8 mouse cellular contexts compared by ENCODE assay signal in genomic region chr2:103690425-103690824, GRCm38 (mm10).
A peak's percentile ranks its signal among the peaks of the same experiment; 100 is the strongest.
DNase-seq lines count a peak whose midpoint lies in the region; ATAC-seq and TF ChIP-seq lines count a peak whose summit lies in the region.

No protein-coding gene starts in this region.

- no peaks in the 10 kb centered on the region for H3K9me3 ChIP-seq in midbrain, postnatal 0 days (ENCODE audit: low read length)

- no peaks in the 10 kb centered on the region; the same call in 1 of the 2 replicates for H3K36me3 ChIP-seq in heart, adult 2 months (ENCODE audit: control insufficient read depth, insufficient read depth, low read length)
- no peaks in the 10 kb centered on the region for H3K36me3 ChIP-seq in midbrain, postnatal 0 days (ENCODE audit: insufficient read depth, low read length)

- no peak overlapping the region for H3K27ac ChIP-seq in cerebellum, adult 2 months (ENCODE audit: insufficient read depth, low read length)
- H3K27ac ChIP-seq in heart, adult 2 months: no peak overlapping the region
- no peak overlapping the region for H3K27ac ChIP-seq in midbrain, postnatal 0 days (ENCODE audit: low read depth, low read length)

- no peak overlapping the region for H3K4me2 ChIP-seq in midbrain, postnatal 0 days (ENCODE audit: low read depth, low read length, poor library complexity, severe bottlenecking)

- peak; percentile 17 for DNase-seq in embryo, embryonic 9.5 days (ENCODE audit: extremely low spot score)
- no peak for DNase-seq in embryo, embryonic 11 days
- DNase-seq in cerebellum, adult 2 months: peak; percentile 48 to 66
- peak; percentile 45 to 78 for DNase-seq in heart, adult 2 months
- DNase-seq in layer of hippocampus, adult 9-11 months: peak; percentile 58
- peak; percentile 92 for DNase-seq in midbrain, postnatal 0 days (ENCODE audit: low spot score)
- no peak for DNase-seq in adrenal gland, postnatal 10 days
- DNase-seq in urinary bladder, postnatal 10 days (ENCODE audit: low spot score): no peak

- ATAC-seq in midbrain, postnatal 0 days (ENCODE audit: low FRiP score): peak; percentile 81

- TF ChIP-seq EP300 in heart, adult 2 months (IDR thresholded peaks at IDR 0.05; ENCODE audit: insufficient read depth, low read depth, low read length): no peak

- intact Hi-C loops in heart, adult 2 months (cut with DNase I): no loop called here

- no peak for TF ChIP-seq CTCF in cerebellum, adult 2 months (IDR thresholded peaks at IDR 0.05; ENCODE audit: borderline replicate concordance, insufficient read depth, low read depth, low read length)
- no peak for TF ChIP-seq CTCF in heart, adult 2 months (IDR thresholded peaks at IDR 0.05)
- no peak for TF ChIP-seq CTCF in midbrain, postnatal 0 days (IDR thresholded peaks at IDR 0.05)

- no peak overlapping the region for H3K4me3 ChIP-seq in cerebellum, adult 2 months (replicated peaks; ENCODE audit: insufficient read depth, low read depth, low read length)
- H3K4me3 ChIP-seq in heart, adult 2 months: no peak overlapping the region
- H3K4me3 ChIP-seq in midbrain, postnatal 0 days (ENCODE audit: low read depth, low read length): no peak overlapping the region

- no peak for TF ChIP-seq POLR2A in cerebellum, adult 2 months (IDR thresholded peaks at IDR 0.05; ENCODE audit: borderline replicate concordance, insufficient read depth, low read length)
- TF ChIP-seq POLR2A in heart, adult 2 months (IDR thresholded peaks at IDR 0.05; ENCODE audit: insufficient read depth, low read depth, low read length): no peak

- no peaks in the 10 kb centered on the region; the same call in 1 of the 2 replicates for H3K79me2 ChIP-seq in heart, adult 2 months (replicated peaks; ENCODE audit: control insufficient read depth, insufficient read depth, low read length)

- peaks cover 17% of the 10 kb centered on the region for H3K4me1 ChIP-seq in cerebellum, adult 2 months (ENCODE audit: control insufficient read depth, insufficient read depth, low read length)
- H3K4me1 ChIP-seq in heart, adult 2 months (ENCODE audit: control insufficient read depth, insufficient read depth, low read length): peaks cover 2% of the 10 kb centered on the region; the same call in 1 of the 2 replicates
- H3K4me1 ChIP-seq in midbrain, postnatal 0 days (ENCODE audit: insufficient read depth, low read length): peaks cover 4% of the 10 kb centered on the region; the same call in 1 of the 2 replicates

- WGBS in cerebellum, adult 2 months: 12% methylated on average over 6 of the region's 6 CpGs
- 23% methylated on average over 6 of the region's 6 CpGs for WGBS in heart, adult 2 months
- 21% methylated on average over 6 of the region's 6 CpGs for WGBS in midbrain, postnatal 0 days

- no peaks in the 10 kb centered on the region for H3K27me3 ChIP-seq in cerebellum, adult 2 months (ENCODE audit: control insufficient read depth, insufficient read depth, low read length)
- no peaks in the 10 kb centered on the region for H3K27me3 ChIP-seq in heart, adult 2 months (ENCODE audit: control insufficient read depth, insufficient read depth, low read length)
- H3K27me3 ChIP-seq in midbrain, postnatal 0 days (ENCODE audit: insufficient read depth, low read length): no peaks in the 10 kb centered on the region

- no peak overlapping the region for H3K9ac ChIP-seq in heart, adult 2 months (ENCODE audit: low read depth, low read length)
- H3K9ac ChIP-seq in midbrain, postnatal 0 days (replicated peaks; ENCODE audit: low read length, poor library complexity, severe bottlenecking): no peak overlapping the region

Comparison
In these comparisons a context has a peak if more than half of its experiments do, and no peak if none do; other contexts are left out.
1. DNase-seq: peak in embryo, embryonic 9.5 days (single experiment), cerebellum, adult 2 months (2 of 2), heart, adult 2 months (2 of 2), layer of hippocampus, adult 9-11 months (single experiment) and midbrain, postnatal 0 days (single experiment); none in embryo, embryonic 11 days (single experiment), adrenal gland, postnatal 10 days (single experiment) and urinary bladder, postnatal 10 days (single experiment).